ENCODE assay signal across 29 mouse cellular contexts in the genomic region with DNA sequence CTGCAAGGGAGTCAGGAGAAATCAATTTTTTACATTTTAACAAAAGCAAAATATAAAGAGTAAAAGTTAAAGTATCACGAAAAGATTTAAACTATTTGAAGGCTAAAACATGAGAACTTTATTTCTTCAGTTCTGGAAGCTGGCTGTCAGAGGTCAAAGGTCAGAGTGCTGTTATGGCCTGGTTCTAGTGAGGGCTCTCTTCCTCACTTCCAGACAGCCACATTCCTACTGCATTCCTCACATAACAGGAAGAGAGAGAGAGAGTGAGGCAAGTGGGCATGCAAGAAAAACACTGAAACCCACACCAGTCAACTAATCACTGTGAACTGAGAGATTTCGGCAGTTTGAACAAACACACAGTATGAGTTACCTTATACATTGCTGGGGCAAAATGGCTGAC. TPM values are rescaled to one million over a fixed set of nuclear protein-coding genes. Genes with fewer than 3 reads are reported as not detected.
DNase-seq lines count a peak whose midpoint lies in the region; ATAC-seq and TF ChIP-seq lines count a peak whose summit lies in the region.
"Had no signal": no experiment of that assay in that cellular context is flagged by ENCODE, and none has a peak within 500 bp of the region (broad histone marks: within the 10 kb centered on the region; RNA-seq: fewer than 3 reads in every experiment).

No protein-coding gene starts in this region.

- no peak for TF ChIP-seq CTCF in kidney, adult 2 months (conservative IDR thresholded peaks at IDR 0.05; ENCODE audit: insufficient read depth, insufficient read length, low read depth, low read length)

- DNase-seq in kidney, adult 2 months: peak; percentile 43
- peak; percentile 28 to 32 for DNase-seq in kidney, postnatal 36 days
- DNase-seq in kidney, adult 18-20 months: no peak
- peak; percentile 53 for DNase-seq in Muller cell, postnatal 12 days (ENCODE audit: inconsistent ontology term)
- peak; percentile 39 for DNase-seq in R1 (ENCODE audit: low read depth, low spot score)
- no peak for DNase-seq in frontal cortex, postnatal 14 days (ENCODE audit: low spot score in 2 of 2)
- no peak for DNase-seq in adrenal gland, adult 8-10 months
- DNase-seq: adrenal gland, adult 2 months; adrenal gland, postnatal 36 days; B cell, adult 2 months; cerebellum, adult 11 months; cerebellum, adult 8-10 months; cerebellum, postnatal 14 days; gastrocnemius, postnatal 10 days; heart, adult 2 months; heart, postnatal 14 days had no signal

- no peak overlapping the region for H3K9ac ChIP-seq in kidney, embryonic 15.5 days
- H3K9ac ChIP-seq: embryonic facial prominence, embryonic 15.5 days; heart, embryonic 15.5 days; hindbrain, embryonic 14.5 days had no signal

- H3K4me1 ChIP-seq in kidney, adult 2 months (ENCODE audit: control insufficient read depth, insufficient read depth, low read length): no peaks in the 10 kb centered on the region
- H3K4me1 ChIP-seq in kidney, embryonic 15.5 days: no peaks in the 10 kb centered on the region
- H3K4me1 ChIP-seq: embryonic facial prominence, embryonic 15.5 days; forebrain, embryonic 10.5 days; heart, embryonic 15.5 days; hindbrain, embryonic 10.5 days had no signal

- H3K9me3 ChIP-seq in kidney, embryonic 15.5 days (replicated peaks): no peaks in the 10 kb centered on the region
- H3K9me3 ChIP-seq: embryonic facial prominence, embryonic 15.5 days; G1E; heart, embryonic 15.5 days had no signal

- no peak for ATAC-seq in kidney, embryonic 15.5 days (replicated peaks; ENCODE audit: low FRiP score)
- ATAC-seq: CD4-positive, CD25-positive, alpha-beta regulatory T cell, adult 4 months; forebrain, embryonic 14.5 days; Patski had no signal

- WGBS in kidney, adult 2 months: 58% methylated on average over 2 of the region's 2 CpGs
- WGBS in kidney, embryonic 15.5 days: 62% methylated on average over 2 of the region's 2 CpGs

- no peaks in the 10 kb centered on the region for H3K27me3 ChIP-seq in kidney, adult 2 months (replicated peaks; ENCODE audit: control insufficient read depth, insufficient read depth, low read length)
- H3K27me3 ChIP-seq in kidney, embryonic 15.5 days: no peaks in the 10 kb centered on the region
- H3K27me3 ChIP-seq: embryonic facial prominence, embryonic 15.5 days; Patski had no signal

- H3K36me3 ChIP-seq in kidney, adult 2 months (ENCODE audit: control insufficient read depth, insufficient read depth, low read length): no peaks in the 10 kb centered on the region
- no peaks in the 10 kb centered on the region for H3K36me3 ChIP-seq in kidney, embryonic 15.5 days
- H3K36me3 ChIP-seq: embryonic facial prominence, embryonic 15.5 days; forebrain, embryonic 10.5 days; G1E; heart, embryonic 15.5 days; hindbrain, embryonic 10.5 days had no signal

- H3K4me3 ChIP-seq in kidney, adult 2 months (ENCODE audit: insufficient read depth, low read depth, low read length): no peak overlapping the region
- no peak overlapping the region for H3K4me3 ChIP-seq in kidney, embryonic 15.5 days (replicated peaks)
- H3K4me3 ChIP-seq: embryonic facial prominence, embryonic 15.5 days; erythroblast, embryonic 14.5 days; forebrain, embryonic 10.5 days; heart, adult 2 months; heart, embryonic 15.5 days; hindbrain, embryonic 10.5 days had no signal

- H3K27ac ChIP-seq in kidney, adult 2 months (ENCODE audit: insufficient read depth, low read depth, low read length): no peak overlapping the region
- no peak overlapping the region for H3K27ac ChIP-seq in kidney, embryonic 15.5 days
- H3K27ac ChIP-seq: embryonic facial prominence, embryonic 15.5 days; forebrain, embryonic 10.5 days; heart, adult 2 months; heart, embryonic 15.5 days; hindbrain, embryonic 10.5 days; hindbrain, embryonic 14.5 days had no signal

- H3K4me2 ChIP-seq in kidney, embryonic 15.5 days: no peak overlapping the region
- H3K4me2 ChIP-seq: embryonic facial prominence, embryonic 15.5 days; heart, embryonic 11.5 days; heart, embryonic 15.5 days; hindbrain, embryonic 14.5 days had no signal

- no peak for TF ChIP-seq POLR2A in kidney, adult 2 months (IDR thresholded peaks at IDR 0.05; ENCODE audit: low read depth, low read length)

RNA-seq across cellular contexts. Expression of a gene that starts 20.7 kb away (rescaled TPM):
- polyA plus RNA-seq in kidney, adult 2 months (2012; rRNA removed): 46.7 and 63.9 TPM in 2 replicates
- 304 and 307 TPM in 2 replicates for polyA plus RNA-seq in kidney, embryonic 15.5 days (2015; fragmentation: Nextera tagmentation; extraction: Ambion mirVana)
- 100 to 1,000 TPM; 219 to 306 (median 257) TPM for total RNA-seq in adrenal gland, adult 8-10 months (2022)

RNA-seq across cellular contexts. Expression of a gene that starts 51.2 kb away (rescaled TPM):
- 3.2 and 3.7 TPM in 2 replicates for polyA plus RNA-seq in kidney, adult 2 months (2012; rRNA removed)
- polyA plus RNA-seq in kidney, embryonic 15.5 days (2015; fragmentation: Nextera tagmentation; extraction: Ambion mirVana): 2.4 and 4.1 TPM in 2 replicates
- 1 to 10 TPM in 3 of 4 experiments, under 1 TPM in 1; 0.56 to 2.2 (median 1.3) TPM for total RNA-seq in adrenal gland, adult 8-10 months (2022)

RNA-seq across cellular contexts. Expression of a gene that starts 55.6 kb away (rescaled TPM):
- polyA plus RNA-seq in kidney, adult 2 months (2012; rRNA removed): 0.08 and 0.22 TPM in 2 replicates
- 1.0 and 1.6 TPM in 2 replicates for polyA plus RNA-seq in kidney, embryonic 15.5 days (2015; fragmentation: Nextera tagmentation; extraction: Ambion mirVana)
- total RNA-seq in adrenal gland, adult 8-10 months (2022): 100 to 1,000 TPM in 2 of 4 experiments, 10 to 100 TPM in 2; 85.0 to 169 (median 121) TPM
- total RNA-seq: common myeloid progenitor, adult 5-6 weeks had no signal
- polyA plus RNA-seq: CD4-positive, CD25-positive, alpha-beta regulatory T cell, adult 4 months; erythroblast, embryonic 14.5 days; G1E; Patski had no signal

Comparison
In these comparisons a context has a peak if more than half of its experiments do, and no peak if none do; other contexts are left out.
1. DNase-seq: peak in kidney, adult 2 months (single experiment), kidney, postnatal 36 days (2 of 2), Muller cell, postnatal 12 days (single experiment) and R1 (single experiment); none in kidney, adult 18-20 months (single experiment), frontal cortex, postnatal 14 days (0 of 2) and adrenal gland, adult 8-10 months (single experiment).